Mouse (Mus musculus) E14TG2a.4 (cell line): ENCODE measurements at regions not wholly inside any gene's neighbourhood (a gene's known extent, or its start where the extent isn't known, plus 50 kb on each side); places are given as distances from the start of the nearest gene placed in this dataset.

ENCODE experiments used
- H3K27me3 ChIP-seq: 2 replicates; pipeline ENCODE4 v1.6.1; 2014; ENCODE audit warnings: low read length, control low read depth; ENCODE audit not compliant: insufficient read depth
- H3K36me3 ChIP-seq: 2 replicates; pipeline ENCODE4 v1.6.1; 2014; ENCODE audit warnings: low read length, control low read depth; ENCODE audit not compliant: insufficient read depth
- H3K4me1 ChIP-seq: replicated peaks from 2 replicates; pipeline ENCODE4 v1.6.1; 2014; ENCODE audit warnings: low read depth, low read length, control low read depth
- H3K4me3 ChIP-seq: replicated peaks from 2 replicates; pipeline ENCODE4 v1.5.1; 2014; ENCODE audit warnings: mild to moderate bottlenecking, low read length
- H3K9me3 ChIP-seq: 2 replicates; pipeline ENCODE4 v1.6.1; 2014; ENCODE audit warnings: low read length, control low read depth
- CTCF ChIP-seq: conservative IDR thresholded peaks from 2 replicates; pipeline ENCODE4 v1.5.1; 2014; ENCODE audit warnings: low read length
- NANOG ChIP-seq: IDR thresholded peaks from 2 replicates; pipeline ENCODE4 v1.6.1; 2014; ENCODE audit warnings: borderline replicate concordance, low read length, mixed read lengths
- POU5F1 ChIP-seq: IDR thresholded peaks from 2 replicates; pipeline ENCODE4 v1.6.1; 2014; ENCODE audit warnings: low read length, borderline replicate concordance

DNA sequence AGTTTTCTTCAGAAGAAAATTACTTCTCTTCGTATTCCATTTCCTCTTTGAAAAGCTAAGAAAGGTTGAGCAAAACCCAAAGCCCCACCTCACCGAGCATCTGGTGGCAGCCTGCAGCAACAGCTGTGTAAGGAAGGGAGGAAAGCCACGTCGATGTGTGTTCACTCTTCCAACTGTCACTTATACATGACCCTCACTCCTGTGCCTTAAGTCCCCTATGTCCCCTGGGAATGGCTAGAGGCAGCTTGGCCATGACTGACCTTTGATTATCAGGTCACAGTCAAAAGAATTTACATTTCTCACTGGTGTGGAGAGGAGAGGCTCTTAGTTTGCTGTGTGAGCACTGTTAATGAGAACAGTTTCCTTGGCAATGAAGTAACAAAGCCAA lies 266.8 kb upstream of the Nr5a2 start:
- H3K27me3 ChIP-seq: peaks cover 16% of the 10 kb centered on the region
- H3K4me3 ChIP-seq: no peak overlapping the region
- TF ChIP-seq POU5F1 (no peak), NANOG (no peak), CTCF (no peak)
- peaks cover 8% of the 10 kb centered on the region for H3K9me3 ChIP-seq
- H3K36me3 ChIP-seq: no peaks in the 10 kb centered on the region
- H3K4me1 ChIP-seq: no peaks in the 10 kb centered on the region

DNA sequence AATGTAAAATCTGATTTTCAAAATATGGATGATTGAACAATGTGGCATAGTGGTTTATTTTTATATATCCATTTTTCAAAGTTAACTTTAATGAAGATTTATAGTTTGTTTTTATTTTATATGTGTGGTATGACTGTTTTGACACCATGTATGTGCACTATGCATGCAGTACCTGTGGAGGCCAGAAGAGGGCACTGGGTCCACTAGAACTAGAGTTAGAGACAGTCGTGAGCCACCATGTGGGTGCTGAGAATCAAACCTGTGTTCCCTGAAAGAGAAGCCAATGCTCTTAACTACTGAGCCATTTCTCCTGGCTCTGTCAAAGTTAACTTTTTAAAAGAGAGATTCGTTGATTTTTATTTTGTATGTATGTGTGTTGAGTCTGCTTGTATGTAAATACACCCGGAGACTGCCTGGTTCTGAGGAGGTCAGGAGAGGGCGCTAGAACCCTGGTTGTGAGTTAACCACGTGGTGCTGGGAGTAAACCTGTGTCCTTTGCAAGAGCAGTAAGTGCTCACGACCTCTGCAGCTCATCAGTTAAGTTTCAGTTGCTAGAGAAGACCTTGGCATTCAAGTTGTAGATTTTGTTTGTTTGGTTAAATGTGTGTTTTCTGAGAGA lies 266.3 kb upstream of the Nr5a2 start:
- Histone ChIP-seq H3K4me1 (peaks cover 4% of the 10 kb centered on the region), H3K36me3 (no peaks in the 10 kb centered on the region), H3K9me3 (peaks cover 8% of the 10 kb centered on the region), H3K27me3 (peaks cover 16% of the 10 kb centered on the region), H3K4me3 (no peak overlapping the region)
- peak; percentile 59 for TF ChIP-seq CTCF
- no peak for TF ChIP-seq NANOG

DNA sequence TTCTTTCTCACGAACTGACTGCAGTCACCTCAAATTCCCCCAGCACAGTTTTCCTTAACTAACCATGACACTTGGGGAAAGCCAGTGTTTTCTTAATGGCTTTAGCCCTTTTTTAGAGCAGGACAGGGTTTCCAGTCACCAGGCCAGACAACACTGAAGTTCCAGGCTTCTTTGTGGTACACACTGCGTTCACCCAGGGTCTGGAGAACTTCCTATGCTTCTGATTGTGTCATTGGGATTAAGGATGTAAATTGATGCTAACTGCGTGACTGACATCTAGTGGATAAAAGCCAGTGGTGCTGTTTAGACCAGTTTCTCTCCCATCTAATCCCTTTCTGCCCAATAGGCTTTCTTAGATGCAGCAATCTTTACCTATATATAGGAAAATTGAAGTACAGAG lies 265.2 kb upstream of the Nr5a2 start:
- TF ChIP-seq POU5F1 (no peak), CTCF (peak; percentile 65), NANOG (no peak)
- peaks cover 12% of the 10 kb centered on the region for H3K4me1 ChIP-seq
- H3K4me3 ChIP-seq: no peak overlapping the region
- no peaks in the 10 kb centered on the region for H3K36me3 ChIP-seq
- H3K27me3 ChIP-seq: peaks cover 21% of the 10 kb centered on the region
- peaks cover 4% of the 10 kb centered on the region; the same call in 1 of the 2 replicates for H3K9me3 ChIP-seq

DNA sequence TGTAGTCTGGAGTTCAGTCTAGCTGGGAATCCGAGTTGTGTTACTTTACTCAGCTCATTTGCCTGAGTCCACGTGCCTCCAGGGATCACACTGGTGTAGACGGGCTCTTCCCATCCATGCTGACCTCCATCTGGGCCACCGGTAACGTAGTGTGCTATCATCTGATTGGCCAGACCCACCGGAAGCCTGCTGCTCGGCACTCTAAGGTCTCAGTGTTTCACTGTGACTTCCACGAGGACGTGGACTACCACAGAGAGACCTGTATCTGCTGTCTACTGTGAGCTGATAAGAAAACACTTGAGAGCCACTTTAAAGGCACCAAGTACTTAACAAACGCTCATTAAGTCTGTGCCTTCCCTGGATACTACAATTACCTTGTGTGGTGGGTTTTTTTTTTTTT lies 262.8 kb upstream of the Nr5a2 start:
- TF ChIP-seq CTCF: no peak
- TF ChIP-seq NANOG: no peak
- TF ChIP-seq POU5F1: no peak
- peaks cover 17% of the 10 kb centered on the region for H3K4me1 ChIP-seq
- H3K36me3 ChIP-seq: no peaks in the 10 kb centered on the region
- peaks cover 4% of the 10 kb centered on the region; the same call in 1 of the 2 replicates for H3K9me3 ChIP-seq
- H3K27me3 ChIP-seq: peaks cover 21% of the 10 kb centered on the region
- no peak overlapping the region for H3K4me3 ChIP-seq

DNA sequence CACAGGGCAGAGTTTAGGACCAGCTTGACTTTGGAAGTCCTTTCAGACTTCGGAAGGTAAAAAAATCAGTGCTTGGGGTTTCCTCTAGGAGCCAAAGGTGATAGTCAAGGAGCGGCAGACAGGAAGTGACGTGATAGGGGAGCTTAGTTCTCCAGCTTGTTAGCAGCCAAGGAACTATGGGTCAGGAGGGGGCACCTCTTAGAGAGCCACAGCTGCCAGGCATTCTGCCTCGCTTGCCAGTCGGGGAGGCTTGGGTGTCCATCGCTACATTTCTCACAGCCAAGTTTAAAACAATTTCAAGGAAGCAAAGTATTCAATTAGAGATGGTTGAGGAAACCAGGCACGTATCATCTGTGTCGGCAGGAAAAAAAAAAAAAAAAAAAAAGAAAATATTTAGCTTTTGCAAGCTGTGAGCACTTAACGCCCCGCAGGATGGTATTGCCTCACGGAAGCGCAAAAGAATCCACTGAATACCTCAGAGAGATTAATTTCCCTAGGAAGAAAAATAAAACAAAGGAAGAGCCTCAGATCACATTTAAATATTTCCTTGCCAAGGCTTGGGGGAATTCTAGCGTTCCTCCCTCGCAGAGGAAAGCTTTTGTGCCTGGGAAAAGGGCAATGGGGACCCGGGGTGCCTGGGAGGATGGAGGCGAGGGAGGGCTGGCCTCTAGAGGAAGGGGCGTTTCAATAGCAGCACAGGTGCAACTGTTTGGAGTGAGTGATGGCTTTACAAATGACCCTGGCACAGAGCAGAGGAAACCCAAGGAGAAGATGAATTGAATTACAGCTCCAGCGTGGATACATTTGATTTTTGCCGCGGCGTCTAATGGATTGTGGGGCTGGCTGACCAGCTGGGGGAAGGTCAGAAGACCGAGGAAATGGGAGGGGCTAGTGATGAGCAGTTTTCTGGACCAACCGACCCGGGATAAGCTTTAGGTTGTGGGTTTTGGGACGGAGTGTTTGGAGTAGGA lies 261.1 kb upstream of the Nr5a2 start:
- TF ChIP-seq NANOG (no peak), POU5F1 (no peak), CTCF (no peak)
- Histone ChIP-seq H3K4me1 (peaks cover 17% of the 10 kb centered on the region), H3K9me3 (peaks cover 4% of the 10 kb centered on the region; the same call in 1 of the 2 replicates), H3K4me3 (peak overlapping the region; percentile 56), H3K27me3 (peaks cover 21% of the 10 kb centered on the region), H3K36me3 (no peaks in the 10 kb centered on the region)

DNA sequence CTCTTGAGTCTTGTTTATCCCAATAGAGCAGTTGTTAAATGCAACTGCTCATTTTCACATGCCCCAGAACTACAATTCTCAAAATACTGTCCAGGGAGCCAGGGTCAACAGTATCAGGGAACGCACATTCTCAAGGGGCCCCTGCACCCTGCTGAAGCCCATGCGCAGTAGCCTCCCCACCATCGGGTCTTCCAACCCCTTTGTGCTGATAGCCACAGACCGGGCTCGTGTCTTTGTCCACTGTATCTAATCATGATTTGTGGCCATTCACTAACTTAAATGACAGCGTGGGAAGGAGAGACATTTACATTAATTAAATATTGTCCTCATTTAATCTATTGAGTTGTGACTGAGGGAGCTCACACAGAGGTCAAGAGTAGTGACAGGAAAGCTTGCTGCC lies 260.0 kb upstream of the Nr5a2 start:
- Histone ChIP-seq H3K4me1 (peaks cover 17% of the 10 kb centered on the region), H3K36me3 (no peaks in the 10 kb centered on the region), H3K4me3 (no peak overlapping the region), H3K27me3 (peaks cover 21% of the 10 kb centered on the region), H3K9me3 (peaks cover 4% of the 10 kb centered on the region; the same call in 1 of the 2 replicates)
- no peak for TF ChIP-seq CTCF
- TF ChIP-seq POU5F1: no peak
- no peak for TF ChIP-seq NANOG

DNA sequence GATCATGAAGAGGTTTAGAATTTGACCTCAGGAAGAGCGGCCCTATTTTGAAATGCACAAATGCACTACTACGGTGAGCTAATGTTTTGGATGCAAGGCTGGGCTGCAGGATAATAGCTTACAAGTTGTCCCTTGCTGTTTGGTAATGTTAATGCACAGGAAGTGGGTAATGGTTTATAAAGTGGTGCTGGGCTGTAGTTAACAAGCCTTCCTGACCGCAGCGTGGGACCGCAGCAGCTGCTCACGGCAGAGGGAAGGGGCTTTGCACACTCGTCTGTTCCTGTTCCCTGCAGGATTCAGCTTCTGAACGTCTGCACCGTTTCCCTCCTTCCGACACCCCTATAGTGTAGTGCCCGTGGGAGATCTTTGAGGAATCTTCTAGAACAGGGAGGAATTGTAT lies 258.4 kb upstream of the Nr5a2 start:
- H3K36me3 ChIP-seq: no peaks in the 10 kb centered on the region
- H3K4me3 ChIP-seq: no peak overlapping the region
- TF ChIP-seq CTCF: no peak
- no peak for TF ChIP-seq NANOG
- no peak for TF ChIP-seq POU5F1
- peaks cover 4% of the 10 kb centered on the region; the same call in 1 of the 2 replicates for H3K9me3 ChIP-seq
- peaks cover 17% of the 10 kb centered on the region for H3K4me1 ChIP-seq
- peaks cover 15% of the 10 kb centered on the region for H3K27me3 ChIP-seq

DNA sequence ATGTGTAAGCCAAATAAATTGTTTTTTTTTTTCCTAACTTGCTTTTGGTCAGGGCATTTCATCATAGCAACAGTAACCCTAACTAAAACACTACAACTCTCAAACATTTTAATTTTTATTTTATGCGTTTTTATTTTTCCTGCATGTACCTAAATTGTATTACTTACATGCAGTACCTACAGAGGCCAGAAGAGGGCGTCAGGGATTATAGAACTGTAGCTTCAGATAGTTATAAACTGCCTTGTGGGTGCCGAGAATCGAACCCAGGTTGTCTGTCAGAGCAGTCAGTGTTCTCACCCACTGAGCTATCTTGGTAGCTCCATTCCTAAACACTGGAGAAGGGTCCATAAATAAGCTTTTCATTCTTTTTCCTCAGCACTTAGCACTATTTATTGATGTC lies 257.8 kb upstream of the Nr5a2 start:
- Histone ChIP-seq H3K4me1 (peaks cover 17% of the 10 kb centered on the region), H3K4me3 (no peak overlapping the region), H3K36me3 (no peaks in the 10 kb centered on the region), H3K27me3 (peaks cover 12% of the 10 kb centered on the region), H3K9me3 (peaks cover 4% of the 10 kb centered on the region; the same call in 1 of the 2 replicates)
- TF ChIP-seq NANOG (no peak), CTCF (peak; percentile 67)
